Mouse (Mus musculus) gastrocnemius, postnatal 4 days (tissue): ENCODE data around the gene Nkd1. TPM values are rescaled to one million over a fixed set of nuclear protein-coding genes. Genes with fewer than 3 reads are reported as not detected.

Experiments used
- DNase-seq, 2 experiments: peaks; one replicate each; pipeline ENCODE4 v3.0.0; 2021 to 2022; ENCODE audit warnings: low spot score in 2 of 2, mixed read lengths in 2 of 2
- total RNA-seq, 2 experiments: library from RNA; stranded (reverse); gene quantifications; 2 replicates each; pipeline ENCODE4 v1.2.3; 2021

Nkd1 gene
- total RNA-seq, 2 experiments from 2014 or later: 11.7 to 11.9 TPM

GRCm38 (mm10) chr8:88572941-88573645 lies 51.9 kb downstream of the Nkd1 start:
- DNase-seq: no peak

- no peak for DNase-seq
Observed at GRCm38 (mm10) chr8:88574975-88575374, 53.8 kb downstream of the Nkd1 start.

- DNase-seq: peak; percentile 46 to 66
Observed at GRCm38 (mm10) chr8:88576351-88577142, 55.4 kb downstream of the Nkd1 start.

GRCm38 (mm10) chr8:88577666-88578065 lies 56.5 kb downstream of the Nkd1 start:
- DNase-seq: no peak

GRCm38 (mm10) chr8:88578413-88579175 lies 57.4 kb downstream of the Nkd1 start:
- no peak for DNase-seq

GRCm38 (mm10) chr8:88579246-88579645 lies 58.1 kb downstream of the Nkd1 start:
- no peak for DNase-seq

- DNase-seq: no peak
Observed at GRCm38 (mm10) chr8:88579668-88580330, 58.6 kb downstream of the Nkd1 start.

GRCm38 (mm10) chr8:88580785-88581184 lies 59.6 kb downstream of the Nkd1 start:
- no peak for DNase-seq

GRCm38 (mm10) chr8:88583863-88584262 lies 62.7 kb downstream of the Nkd1 start:
- DNase-seq: no peak

- DNase-seq: no peak
Observed at GRCm38 (mm10) chr8:88588205-88588889, 67.2 kb downstream of the Nkd1 start.

GRCm38 (mm10) chr8:88590226-88590625 lies 69.1 kb downstream of the Nkd1 start:
- no peak for DNase-seq

GRCm38 (mm10) chr8:88593947-88594346 lies 72.8 kb downstream of the Nkd1 start:
- no peak for DNase-seq

- DNase-seq: no peak
Observed at GRCm38 (mm10) chr8:88596042-88596441, 74.9 kb downstream of the Nkd1 start.

GRCm38 (mm10) chr8:88598578-88598977 lies 77.4 kb downstream of the Nkd1 start:
- no peak for DNase-seq

- DNase-seq: no peak
Observed at GRCm38 (mm10) chr8:88599491-88599890, 78.3 kb downstream of the Nkd1 start.

- no peak for DNase-seq
Observed at GRCm38 (mm10) chr8:88603446-88603989, 82.4 kb downstream of the Nkd1 start.

- DNase-seq: peak; percentile 66 to 78
Observed at GRCm38 (mm10) chr8:88604065-88605038, 83.2 kb downstream of the Nkd1 start.

- no peak for DNase-seq
Observed at GRCm38 (mm10) chr8:88605361-88606040, 84.3 kb downstream of the Nkd1 start.

GRCm38 (mm10) chr8:88609036-88609435 lies 87.9 kb downstream of the Nkd1 start:
- no peak for DNase-seq
